Mouse (Mus musculus): ENCODE data around the gene Mrfap1. TPM values are rescaled to one million over a fixed set of nuclear protein-coding genes. Genes with fewer than 3 reads are reported as not detected.

Mrfap1 gene
- polyA plus RNA-seq, 1 experiment, result 92.4 TPM

GRCm38 (mm10) chr5:36757033-36757432 lies 39.5 kb downstream of the Mrfap1 start:
- Histone ChIP-seq H3K36me3 (ENCODE audit: control insufficient read depth, insufficient read depth, low read length) (no peaks in the 10 kb centered on the region), H3K27ac (ENCODE audit: control insufficient read depth, insufficient read depth, low read length) (no peak overlapping the region), H3K4me1 (replicated peaks; ENCODE audit: control insufficient read depth, insufficient read depth, low read length) (no peaks in the 10 kb centered on the region), H3K4me3 (ENCODE audit: control insufficient read depth, insufficient read depth, low read length) (no peak overlapping the region), H3K27me3 (ENCODE audit: control insufficient read depth, insufficient read depth, low read length) (no peaks in the 10 kb centered on the region)
- TF ChIP-seq CTCF (IDR thresholded peaks at IDR 0.05; ENCODE audit: borderline replicate concordance, control insufficient read depth, extremely low read depth, insufficient read depth, low read length, poor library complexity), result no peak
- no peak for TF ChIP-seq POLR2A (IDR thresholded peaks at IDR 0.05; ENCODE audit: control insufficient read depth, extremely low read depth, insufficient read depth, low read length, poor library complexity)
- DNase-seq, result no peak
- 76% methylated on average over 5 of the region's 5 CpGs for WGBS

- no peak overlapping the region for H3K27ac ChIP-seq (ENCODE audit: control insufficient read depth, insufficient read depth, low read length)
- H3K4me3 ChIP-seq (ENCODE audit: control insufficient read depth, insufficient read depth, low read length), result no peak overlapping the region
- DNase-seq, result no peak
- no peaks in the 10 kb centered on the region for H3K27me3 ChIP-seq (ENCODE audit: control insufficient read depth, insufficient read depth, low read length)
- WGBS, result 76% methylated on average over 9 of the region's 9 CpGs
- peaks cover 10% of the 10 kb centered on the region for H3K4me1 ChIP-seq (replicated peaks; ENCODE audit: control insufficient read depth, insufficient read depth, low read length)
- TF ChIP-seq POLR2A (IDR thresholded peaks at IDR 0.05; ENCODE audit: control insufficient read depth, extremely low read depth, insufficient read depth, low read length, poor library complexity), result no peak
- no peak for TF ChIP-seq CTCF (IDR thresholded peaks at IDR 0.05; ENCODE audit: borderline replicate concordance, control insufficient read depth, extremely low read depth, insufficient read depth, low read length, poor library complexity)
- H3K36me3 ChIP-seq (ENCODE audit: control insufficient read depth, insufficient read depth, low read length), result no peaks in the 10 kb centered on the region
These were observed 46.2 kb downstream of the Mrfap1 start for GRCm38 (mm10) chr5:36750119-36751078.

- H3K36me3 ChIP-seq (ENCODE audit: control insufficient read depth, insufficient read depth, low read length), result no peaks in the 10 kb centered on the region
- H3K27me3 ChIP-seq (ENCODE audit: control insufficient read depth, insufficient read depth, low read length), result no peaks in the 10 kb centered on the region
- 5% methylated on average over 31 of the region's 31 CpGs for WGBS
- TF ChIP-seq POLR2A (IDR thresholded peaks at IDR 0.05; ENCODE audit: control insufficient read depth, extremely low read depth, insufficient read depth, low read length, poor library complexity) (0 out of 2 replicates have a peak, but pooled peaks have one; percentile 44), CTCF (IDR thresholded peaks at IDR 0.05; ENCODE audit: borderline replicate concordance, control insufficient read depth, extremely low read depth, insufficient read depth, low read length, poor library complexity) (no peak)
- H3K4me3 ChIP-seq (ENCODE audit: control insufficient read depth, insufficient read depth, low read length), result peak within 1 kb of the TSS; percentile 81
- DNase-seq, result peak; percentile 84
- peaks cover 10% of the 10 kb centered on the region for H3K4me1 ChIP-seq (replicated peaks; ENCODE audit: control insufficient read depth, insufficient read depth, low read length)
- no peak within 1 kb of the TSS for H3K27ac ChIP-seq (ENCODE audit: control insufficient read depth, insufficient read depth, low read length)
These were observed 48.0 kb downstream of the Mrfap1 start, which contains the start of gene Bloc1s4 for GRCm38 (mm10) chr5:36748536-36749061. Gene Bloc1s4 (minus strand): TSS chr5:36748650.

- H3K36me3 ChIP-seq (ENCODE audit: control insufficient read depth, insufficient read depth, low read length), result no peaks in the 10 kb centered on the region
- H3K4me1 ChIP-seq (replicated peaks; ENCODE audit: control insufficient read depth, insufficient read depth, low read length), result peaks cover 10% of the 10 kb centered on the region
- H3K27me3 ChIP-seq (ENCODE audit: control insufficient read depth, insufficient read depth, low read length), result no peaks in the 10 kb centered on the region
- DNase-seq, result peak; percentile 24
- TF ChIP-seq CTCF (IDR thresholded peaks at IDR 0.05; ENCODE audit: borderline replicate concordance, control insufficient read depth, extremely low read depth, insufficient read depth, low read length, poor library complexity), result no peak
- TF ChIP-seq POLR2A (IDR thresholded peaks at IDR 0.05; ENCODE audit: control insufficient read depth, extremely low read depth, insufficient read depth, low read length, poor library complexity), result no peak
- H3K4me3 ChIP-seq (ENCODE audit: control insufficient read depth, insufficient read depth, low read length), result peak overlapping the region; percentile 81
- no peak overlapping the region for H3K27ac ChIP-seq (ENCODE audit: control insufficient read depth, insufficient read depth, low read length)
- WGBS, result 2% methylated on average over 73 of the region's 76 CpGs
These were observed 48.6 kb downstream of the Mrfap1 start for GRCm38 (mm10) chr5:36747794-36748535.

- DNase-seq, result no peak
- WGBS, result 10% methylated on average over 7 of the region's 7 CpGs
- no peaks in the 10 kb centered on the region for H3K27me3 ChIP-seq (ENCODE audit: control insufficient read depth, insufficient read depth, low read length)
- no peaks in the 10 kb centered on the region for H3K36me3 ChIP-seq (ENCODE audit: control insufficient read depth, insufficient read depth, low read length)
- H3K4me1 ChIP-seq (replicated peaks; ENCODE audit: control insufficient read depth, insufficient read depth, low read length), result peaks cover 10% of the 10 kb centered on the region
- no peak for TF ChIP-seq CTCF (IDR thresholded peaks at IDR 0.05; ENCODE audit: borderline replicate concordance, control insufficient read depth, extremely low read depth, insufficient read depth, low read length, poor library complexity)
- no peak for TF ChIP-seq POLR2A (IDR thresholded peaks at IDR 0.05; ENCODE audit: control insufficient read depth, extremely low read depth, insufficient read depth, low read length, poor library complexity)
- no peak overlapping the region for H3K4me3 ChIP-seq (ENCODE audit: control insufficient read depth, insufficient read depth, low read length)
- H3K27ac ChIP-seq (ENCODE audit: control insufficient read depth, insufficient read depth, low read length), result no peak overlapping the region
These were observed 49.5 kb downstream of the Mrfap1 start for GRCm38 (mm10) chr5:36747071-36747470.

Other genes with a start within 250 kb of the Mrfap1 start
- 42.4 and 48.6 TPM in 2 replicates for gene Tbc1d14, start 203.5 kb downstream of the Mrfap1 start, polyA plus RNA-seq (2012; rRNA removed)
- gene D5Ertd579e, start 100.7 kb downstream of the Mrfap1 start, polyA plus RNA-seq (2012; rRNA removed), result 22.9 and 26.8 TPM in 2 replicates
- 30.9 and 37.8 TPM in 2 replicates for gene Bloc1s4, start 48.1 kb downstream of the Mrfap1 start, polyA plus RNA-seq (2012; rRNA removed)
- gene Man2b2, start 33.9 kb upstream of the Mrfap1 start, polyA plus RNA-seq (2012; rRNA removed), result 76.3 and 78.1 TPM in 2 replicates
- 0.09 and 0.16 TPM in 2 replicates for gene Ppp2r2c, start 71.7 kb upstream of the Mrfap1 start, polyA plus RNA-seq (2012; rRNA removed)
- 7.1 and 8.5 TPM in 2 replicates for gene Wfs1, start 192.4 kb upstream of the Mrfap1 start, polyA plus RNA-seq (2012; rRNA removed)

Data from thymus, adult 2 months (tissue).